Mouse (Mus musculus): ENCODE measurements around the gene Ppp4r1.

- TF ChIP-seq CTCF (conservative IDR thresholded peaks at IDR 0.05; ENCODE audit: low read length): no peak
- no peak for TF ChIP-seq POU5F1 (IDR thresholded peaks at IDR 0.05; ENCODE audit: borderline replicate concordance, low read length)
Observed at GRCm38 (mm10) chr17:65737622-65738021, 44.8 kb upstream of the Ppp4r1 start.
